Mouse (Mus musculus): ENCODE results near the gene Blvrb. TPM values are rescaled to one million over a fixed set of nuclear protein-coding genes. Genes with fewer than 3 reads are reported as not detected.
"Not testable (repeated sequence)": the region's sequence is repeated elsewhere in the genome, so short reads cannot be mapped to it uniquely, and the experiment has no call there.

The Blvrb gene
- total RNA-seq, 1 experiment from 2014 or later: 49.1 TPM

DNA sequence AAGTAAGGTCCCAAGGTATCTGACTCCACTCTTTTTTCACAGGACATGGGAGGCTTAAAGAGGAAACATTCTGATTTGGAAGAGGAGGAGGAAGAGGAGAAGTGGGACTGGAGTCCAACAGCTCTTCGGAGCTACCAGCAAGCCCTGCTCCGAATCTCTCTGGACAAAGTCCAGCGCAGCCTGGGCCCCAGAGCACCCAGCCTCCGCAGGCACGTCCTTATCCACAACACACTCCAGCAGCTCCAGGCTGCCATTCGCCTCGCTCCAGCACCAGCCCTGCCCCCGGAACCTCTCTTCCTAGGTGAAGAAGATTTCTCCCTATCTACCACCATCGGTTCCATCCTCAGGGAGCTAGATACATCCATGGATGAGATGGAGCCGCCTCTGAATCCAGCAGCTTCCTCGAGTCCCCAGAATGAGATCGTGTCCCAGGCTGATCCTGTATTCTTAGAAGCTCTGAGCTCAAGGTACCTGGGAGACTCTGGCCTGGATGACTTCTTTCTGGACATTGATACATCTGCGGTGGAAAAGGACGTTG is 28.4 kb downstream of the Blvrb start:
- ATAC-seq (replicated peaks; ENCODE audit: insufficient number of reproducible peaks, low FRiP score, low TSS enrichment, poor library complexity, severe bottlenecking): no peak

- no peak for ATAC-seq (replicated peaks; ENCODE audit: insufficient number of reproducible peaks, low FRiP score, low TSS enrichment, poor library complexity, severe bottlenecking)
Measured at GRCm38 (mm10) chr7:27478561-27478960, 30.8 kb downstream of the Blvrb start.

DNA sequence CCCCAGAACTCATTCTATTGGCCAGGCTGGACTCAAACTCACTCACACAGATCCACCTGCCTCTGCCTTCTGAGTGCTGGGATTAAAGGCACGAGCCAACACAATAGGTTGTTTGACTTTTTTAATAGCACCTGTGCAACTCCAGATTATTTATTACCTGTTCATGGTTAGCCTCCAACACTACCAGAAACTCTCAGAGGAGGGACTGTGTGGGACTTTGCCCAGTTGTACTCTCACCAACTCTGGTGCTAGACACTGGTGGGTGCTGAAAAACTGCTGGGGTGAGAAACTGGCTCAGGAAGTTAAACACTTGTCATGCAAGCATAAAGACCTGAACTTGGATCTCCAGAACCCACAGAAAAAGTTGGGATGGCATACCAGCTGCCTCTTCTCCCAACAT is 32.0 kb downstream of the Blvrb start:
- no peak for ATAC-seq (replicated peaks; ENCODE audit: insufficient number of reproducible peaks, low FRiP score, low TSS enrichment, poor library complexity, severe bottlenecking)

DNA sequence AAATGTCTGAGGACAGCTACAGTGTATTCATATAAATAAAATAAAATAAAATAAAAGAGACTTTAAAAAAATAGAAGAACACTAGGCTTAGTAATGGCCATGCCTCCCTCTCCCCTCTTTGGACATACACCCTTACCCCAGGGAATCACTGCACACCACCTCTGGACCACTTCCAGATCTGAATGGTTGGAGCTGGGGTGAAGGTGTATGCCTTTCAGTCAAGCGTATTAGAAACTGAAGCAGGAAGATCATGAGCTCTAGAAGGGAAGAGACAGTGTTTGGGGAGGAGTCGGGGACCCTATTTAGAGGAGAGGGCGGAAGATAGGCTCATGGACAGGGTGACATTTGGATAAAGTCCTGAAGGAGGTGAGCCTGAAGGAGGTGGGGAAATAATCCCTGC is 32.7 kb downstream of the Blvrb start:
- ATAC-seq (replicated peaks; ENCODE audit: insufficient number of reproducible peaks, low FRiP score, low TSS enrichment, poor library complexity, severe bottlenecking): no peak

- ATAC-seq (replicated peaks; ENCODE audit: insufficient number of reproducible peaks, low FRiP score, low TSS enrichment, poor library complexity, severe bottlenecking): no peak
Measured at GRCm38 (mm10) chr7:27480927-27481626, 33.3 kb downstream of the Blvrb start.

GRCm38 (mm10) chr7:27481627-27481969 is 33.8 kb downstream of the Blvrb start:
- peak; percentile 81 for ATAC-seq (replicated peaks; ENCODE audit: insufficient number of reproducible peaks, low FRiP score, low TSS enrichment, poor library complexity, severe bottlenecking)

DNA sequence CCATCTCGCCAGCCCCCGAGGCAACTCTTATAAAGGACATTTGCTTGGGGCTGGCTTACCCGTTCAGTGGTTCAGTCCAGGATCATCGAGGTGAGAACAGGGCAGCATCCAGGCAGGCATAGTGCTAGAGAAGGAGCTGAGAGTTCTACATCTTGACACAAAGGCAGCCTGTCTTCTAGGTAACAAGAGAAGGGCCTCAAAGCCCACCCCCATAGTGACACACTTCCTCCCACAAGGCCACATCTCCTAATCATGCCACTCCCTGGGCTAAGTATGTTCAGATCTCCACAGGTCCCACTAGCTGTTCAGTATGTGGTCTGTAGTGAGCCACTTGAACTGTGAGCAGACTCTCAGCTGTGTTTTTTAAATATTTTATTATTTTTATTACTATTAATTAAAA is 36.1 kb downstream of the Blvrb start:
- ATAC-seq (replicated peaks; ENCODE audit: insufficient number of reproducible peaks, low FRiP score, low TSS enrichment, poor library complexity, severe bottlenecking): no peak

DNA sequence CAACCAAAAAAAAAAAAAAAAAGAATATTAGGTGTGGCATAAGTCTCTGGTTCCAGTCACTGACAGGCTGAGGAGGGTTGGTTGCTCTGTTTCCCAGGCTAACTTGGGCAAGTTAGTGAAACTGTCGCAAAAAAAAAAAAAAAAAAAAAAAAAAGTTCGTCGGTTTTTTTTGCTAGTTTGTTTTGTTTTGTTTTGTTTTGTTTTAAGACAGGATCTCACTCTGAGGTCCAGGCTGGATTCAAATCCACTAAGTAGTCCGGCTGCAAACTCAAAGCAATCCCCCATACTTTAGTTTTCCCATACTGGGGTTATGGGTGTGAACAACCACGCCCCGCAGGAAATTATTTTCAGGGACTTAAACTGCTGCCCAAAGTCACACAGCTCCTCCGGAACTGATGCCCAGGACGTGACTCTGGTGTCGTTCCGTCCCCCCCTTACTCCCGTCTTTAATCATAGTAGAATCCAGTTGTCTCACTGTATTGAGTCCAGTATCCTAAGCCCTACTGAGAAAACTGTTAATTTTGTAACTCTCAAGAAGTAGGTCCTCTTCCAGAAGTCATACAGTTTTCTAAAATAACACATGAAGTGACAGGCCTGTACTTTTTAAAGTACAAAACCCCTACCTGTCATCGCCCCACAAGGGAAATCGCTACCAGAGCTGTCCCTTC is 38.5 kb downstream of the Blvrb start:
- ATAC-seq (replicated peaks; ENCODE audit: insufficient number of reproducible peaks, low FRiP score, low TSS enrichment, poor library complexity, severe bottlenecking): no peak

GRCm38 (mm10) chr7:27486770-27487697 is 39.3 kb downstream of the Blvrb start, which contains the start of gene Sertad1:
Gene Sertad1, plus strand, starts transcription at chr7:27486910.
- peak; percentile 87 for ATAC-seq (replicated peaks; ENCODE audit: insufficient number of reproducible peaks, low FRiP score, low TSS enrichment, poor library complexity, severe bottlenecking)

DNA sequence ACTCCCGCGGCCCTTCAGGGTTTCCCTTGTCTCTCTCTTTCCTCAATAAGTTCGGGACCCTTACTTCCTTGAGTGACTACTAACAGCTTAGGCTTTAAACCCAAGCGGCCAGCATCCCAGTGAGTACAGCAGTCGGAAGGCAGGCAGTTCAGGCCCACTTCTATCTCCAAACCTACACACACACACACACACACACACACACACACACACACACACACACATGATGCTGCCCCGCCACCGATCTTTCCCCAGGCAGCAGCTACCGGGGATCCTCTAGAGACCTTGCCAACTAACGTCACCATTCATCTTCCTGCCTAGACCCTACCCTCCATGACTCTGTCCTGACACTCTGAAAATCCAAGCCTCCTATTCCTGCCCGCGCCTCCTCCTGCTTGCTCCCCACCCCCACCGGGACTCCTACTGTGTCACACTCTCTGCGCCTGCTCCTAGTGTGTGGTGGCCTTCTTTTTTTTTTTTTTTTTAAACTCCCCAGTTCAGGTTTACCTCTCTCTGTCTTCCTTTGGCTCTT is 40.0 kb downstream of the Blvrb start:
- no peak for ATAC-seq (replicated peaks; ENCODE audit: insufficient number of reproducible peaks, low FRiP score, low TSS enrichment, poor library complexity, severe bottlenecking)

GRCm38 (mm10) chr7:27489270-27489869 is 41.6 kb downstream of the Blvrb start:
- ATAC-seq (replicated peaks; ENCODE audit: insufficient number of reproducible peaks, low FRiP score, low TSS enrichment, poor library complexity, severe bottlenecking): no peak

DNA sequence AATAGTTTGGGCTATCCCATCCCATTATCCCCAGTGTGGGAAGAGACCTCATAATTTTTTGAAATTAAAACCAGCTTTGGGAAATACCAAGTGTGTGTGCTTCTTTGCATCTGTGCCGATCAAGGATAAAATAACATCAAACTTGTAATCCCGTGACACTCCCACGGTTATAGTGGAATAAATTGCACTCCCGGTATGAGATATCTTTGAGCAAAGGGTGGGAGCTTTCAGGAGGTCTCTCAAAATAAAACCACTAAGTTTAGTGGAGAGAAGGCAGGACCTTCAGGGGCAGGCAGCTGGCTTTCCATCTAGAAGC is 42.4 kb downstream of the Blvrb start:
- no peak for ATAC-seq (replicated peaks; ENCODE audit: insufficient number of reproducible peaks, low FRiP score, low TSS enrichment, poor library complexity, severe bottlenecking)

GRCm38 (mm10) chr7:27490543-27491329 is 43.0 kb downstream of the Blvrb start:
- peak; percentile 70 for ATAC-seq (replicated peaks; ENCODE audit: insufficient number of reproducible peaks, low FRiP score, low TSS enrichment, poor library complexity, severe bottlenecking)

GRCm38 (mm10) chr7:27491856-27492255 is 44.1 kb downstream of the Blvrb start:
- ATAC-seq (replicated peaks; ENCODE audit: insufficient number of reproducible peaks, low FRiP score, low TSS enrichment, poor library complexity, severe bottlenecking): no peak

DNA sequence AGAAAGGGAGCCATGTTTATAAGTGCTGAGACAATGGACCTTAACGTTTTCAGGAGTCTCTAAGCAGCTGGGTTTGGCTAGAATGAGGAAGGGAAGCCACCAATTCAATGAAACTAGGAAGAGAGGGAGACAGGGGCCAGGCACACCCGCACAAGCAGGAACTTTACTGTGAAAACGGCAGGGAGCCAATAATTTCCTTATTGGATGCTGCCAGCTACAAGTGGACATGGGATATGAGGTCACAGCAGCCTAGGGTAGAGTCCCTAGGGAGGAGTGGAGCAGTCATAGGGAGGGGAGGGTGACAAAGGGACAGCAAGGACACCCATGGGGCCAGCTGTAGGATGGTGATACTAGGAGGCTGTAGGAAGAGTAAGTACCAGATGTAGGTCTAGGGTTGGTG is 45.2 kb downstream of the Blvrb start:
- ATAC-seq (replicated peaks; ENCODE audit: insufficient number of reproducible peaks, low FRiP score, low TSS enrichment, poor library complexity, severe bottlenecking): no peak

DNA sequence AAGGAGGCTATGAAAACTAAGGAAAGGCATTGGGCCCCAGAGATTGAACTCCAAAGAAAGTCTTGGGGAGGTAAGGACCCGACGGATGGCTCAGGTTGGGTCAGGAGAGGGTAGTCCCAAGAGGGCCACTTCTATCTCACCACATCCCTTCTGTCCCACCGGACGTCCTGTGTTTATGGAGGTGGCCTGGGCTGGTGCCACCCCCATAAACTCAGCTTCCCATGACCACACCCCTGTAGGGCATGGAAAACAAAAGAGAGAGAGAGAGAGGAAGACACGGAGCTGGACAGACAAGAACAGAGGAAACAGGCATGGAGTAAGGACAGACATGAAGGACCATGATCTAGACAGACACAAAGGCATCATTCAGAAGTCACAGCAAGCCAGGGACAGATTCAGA is 45.7 kb downstream of the Blvrb start:
- ATAC-seq (replicated peaks; ENCODE audit: insufficient number of reproducible peaks, low FRiP score, low TSS enrichment, poor library complexity, severe bottlenecking): no peak

DNA sequence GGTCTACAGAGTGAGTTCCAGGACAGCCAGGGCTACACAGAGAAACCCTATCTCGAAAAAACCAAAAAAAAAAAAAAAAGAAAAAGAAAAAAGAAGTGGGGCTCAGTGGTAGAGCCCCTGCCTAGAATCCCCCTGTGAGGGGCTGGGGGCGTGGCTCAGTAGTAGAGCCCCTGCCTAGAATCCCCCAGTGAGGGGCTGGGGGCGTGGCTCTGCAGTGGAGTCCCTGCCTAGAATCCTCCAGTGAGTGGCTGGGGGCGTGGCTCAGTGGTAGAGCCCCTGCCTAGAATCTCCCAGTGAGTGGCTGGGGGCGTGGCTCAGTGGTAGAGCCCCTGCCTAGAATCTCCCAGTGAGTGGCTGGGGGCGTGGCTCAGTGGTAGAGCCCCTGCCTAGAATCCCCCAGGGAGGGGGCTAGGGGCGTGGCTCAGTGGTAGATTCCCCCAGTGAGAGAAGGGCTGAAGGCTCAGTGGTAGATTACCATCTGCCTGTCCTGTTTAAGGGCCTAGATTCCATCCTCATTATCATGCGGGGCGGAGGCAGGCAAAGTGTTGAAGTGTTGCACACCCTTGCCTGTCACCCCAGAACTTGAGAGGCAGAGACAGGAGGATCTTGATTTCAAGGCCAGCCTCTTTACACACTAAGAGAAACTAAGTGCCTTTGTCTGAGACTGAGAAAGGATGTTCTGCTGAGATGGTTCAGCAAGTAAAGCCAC is 47.0 kb downstream of the Blvrb start:
- not testable (repeated sequence) for ATAC-seq (replicated peaks; ENCODE audit: insufficient number of reproducible peaks, low FRiP score, low TSS enrichment, poor library complexity, severe bottlenecking)

Measured in monocyte, adult 5-6 weeks (primary cell).